Mouse (Mus musculus) retina, postnatal 1 day (tissue): ENCODE results near the gene Krt20.

ENCODE experiments used
- DNase-seq: peaks from one replicate; pipeline ENCODE4 v3.0.0-alpha.2; 2012

Gene Krt20

DNA sequence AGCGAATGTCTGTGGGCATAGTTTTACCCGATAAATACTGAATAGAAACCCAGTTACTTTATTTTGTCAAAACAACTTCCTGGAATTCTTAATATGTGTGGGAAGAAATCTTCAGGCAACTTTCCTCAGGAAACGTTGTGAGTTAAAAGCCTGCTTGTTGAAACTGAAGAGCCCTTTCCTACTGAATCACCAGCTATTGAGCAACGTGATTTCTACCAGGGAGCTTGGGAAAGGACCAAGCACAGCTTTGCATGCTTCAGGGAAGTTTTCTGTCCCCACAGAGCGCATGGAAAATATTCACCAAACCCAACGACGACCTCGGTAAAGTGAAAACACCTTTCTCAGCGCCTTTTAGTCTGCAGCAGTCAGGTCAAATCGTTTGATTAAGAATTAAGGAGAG lies 31.8 kb downstream of the Krt20 start:
- no peak for DNase-seq

DNA sequence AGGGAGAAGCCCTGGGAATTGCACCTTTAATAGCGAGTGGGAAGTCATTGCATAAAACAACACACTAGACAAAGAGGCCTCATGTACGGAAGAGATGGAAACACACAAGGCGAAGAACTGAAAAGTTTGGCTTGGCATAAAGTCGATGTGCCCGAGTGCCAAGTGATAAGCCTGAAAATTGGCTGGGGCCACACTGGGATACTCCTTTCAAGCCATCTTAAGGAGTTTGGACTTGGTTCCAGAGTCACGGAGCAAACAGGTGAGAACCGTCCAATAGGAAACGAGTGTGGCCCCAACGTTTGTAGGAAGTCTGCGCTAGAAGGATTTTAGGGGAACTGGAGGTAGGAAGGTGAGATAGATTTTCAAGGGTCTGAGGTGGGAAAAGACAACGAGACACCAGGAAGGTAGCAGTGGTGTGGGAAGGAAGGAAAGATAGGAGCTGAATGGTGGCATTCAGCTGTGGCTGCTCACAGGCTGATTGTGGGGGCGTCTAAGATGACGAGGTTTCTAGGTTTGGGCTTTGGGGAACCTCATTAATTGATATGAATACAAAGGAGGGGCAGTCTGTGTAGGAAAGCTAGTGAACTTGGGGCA lies 37.9 kb downstream of the Krt20 start:
- DNase-seq: no peak

DNA sequence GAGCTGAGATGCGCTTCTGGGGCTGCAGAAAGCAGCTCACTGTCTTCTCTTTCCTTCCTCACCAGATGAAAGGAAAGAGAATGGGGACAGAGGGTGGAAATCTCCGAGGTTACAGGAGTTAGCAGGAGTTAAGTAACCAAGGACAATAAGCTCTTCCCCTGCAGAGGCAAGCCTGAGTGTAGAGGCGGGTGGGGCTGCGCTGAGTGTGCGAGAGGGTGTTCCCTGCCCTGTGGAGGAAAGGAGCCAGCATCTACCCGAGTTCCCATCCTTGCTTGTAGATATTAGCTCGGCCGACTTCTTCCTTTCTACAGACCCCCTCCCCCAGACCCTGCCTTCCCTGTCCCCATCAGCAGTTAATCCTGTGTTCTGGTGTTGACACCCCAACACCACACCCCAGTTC lies 39.1 kb downstream of the Krt20 start:
- DNase-seq: no peak

DNA sequence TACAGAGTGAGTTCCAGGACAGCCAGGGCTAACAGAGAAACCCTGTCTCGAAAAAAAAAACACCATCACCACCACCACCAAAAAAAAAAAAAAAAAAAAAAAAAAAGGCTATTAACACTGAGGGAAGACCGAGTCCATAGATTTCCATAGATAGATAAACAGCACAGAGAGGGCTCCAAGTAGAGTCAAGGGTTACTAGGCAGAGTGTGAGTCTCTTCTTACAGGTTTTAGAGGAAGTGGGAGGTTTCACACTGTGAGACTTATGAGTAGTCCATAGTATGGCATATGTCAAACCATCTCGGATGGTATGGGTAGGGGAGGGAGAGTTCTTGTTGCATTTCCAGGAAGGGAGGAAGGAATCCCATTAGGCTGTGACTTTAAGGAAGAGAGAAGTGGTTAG lies 39.9 kb downstream of the Krt20 start:
- no peak for DNase-seq

DNA sequence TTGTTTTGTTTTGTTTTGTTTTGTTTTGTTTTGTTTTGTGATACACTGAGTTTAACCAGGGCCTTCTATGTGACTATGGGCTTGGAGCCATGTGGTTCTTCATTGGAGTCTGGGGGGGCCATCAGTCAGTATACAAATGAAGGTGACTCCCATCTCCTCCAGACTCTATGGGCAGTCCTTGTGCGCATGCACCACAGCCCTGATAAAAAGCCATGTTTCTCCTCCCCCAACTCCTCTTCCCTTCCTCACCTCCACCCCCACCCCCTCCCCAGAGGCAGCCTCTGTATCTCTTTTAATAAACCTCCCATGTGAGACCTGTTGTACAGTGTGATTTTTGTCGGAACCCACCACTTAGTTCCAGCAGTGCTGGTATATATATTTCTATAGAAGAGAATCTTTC lies 41.3 kb downstream of the Krt20 start:
- no peak for DNase-seq

DNA sequence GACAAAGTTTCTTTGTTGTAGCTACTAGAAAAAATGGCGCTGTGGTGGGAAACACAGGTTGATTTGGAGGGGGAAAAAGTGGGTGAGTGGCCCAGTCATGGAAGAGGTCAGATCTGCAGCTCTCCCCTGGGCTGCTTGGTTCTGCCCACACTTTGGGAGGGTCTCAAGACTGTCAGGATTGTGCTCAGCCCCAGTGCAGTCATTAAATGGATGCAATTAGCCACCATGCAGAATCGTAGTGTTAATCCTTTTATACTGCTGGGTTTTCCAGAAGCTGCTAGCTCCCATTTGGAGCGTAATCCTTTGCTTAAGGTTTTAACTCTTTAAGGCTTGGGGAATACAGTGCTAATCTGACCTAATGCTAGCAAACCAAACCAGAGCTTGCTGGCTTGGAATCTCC lies 41.9 kb downstream of the Krt20 start:
- peak; percentile 79 for DNase-seq

DNA sequence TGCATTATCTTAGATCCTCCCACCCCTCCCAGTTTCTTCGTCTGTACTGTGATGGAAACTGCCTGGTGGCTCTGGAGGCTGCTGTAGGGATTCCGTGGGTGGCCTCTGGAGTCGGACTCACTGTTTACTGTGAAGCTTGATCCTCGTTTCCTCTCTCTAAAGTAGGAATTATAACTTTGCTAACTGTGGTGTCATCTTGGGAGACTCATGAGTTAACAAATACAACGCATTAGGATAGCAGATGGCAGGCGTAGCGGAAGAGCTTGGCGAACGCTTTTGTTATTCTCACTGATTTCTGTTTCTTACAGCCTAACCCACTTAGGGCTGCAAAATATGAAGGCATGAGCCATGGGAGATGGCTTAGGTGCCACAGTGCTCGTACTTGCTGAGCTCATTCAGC lies 45.5 kb downstream of the Krt20 start:
- no peak for DNase-seq

DNA sequence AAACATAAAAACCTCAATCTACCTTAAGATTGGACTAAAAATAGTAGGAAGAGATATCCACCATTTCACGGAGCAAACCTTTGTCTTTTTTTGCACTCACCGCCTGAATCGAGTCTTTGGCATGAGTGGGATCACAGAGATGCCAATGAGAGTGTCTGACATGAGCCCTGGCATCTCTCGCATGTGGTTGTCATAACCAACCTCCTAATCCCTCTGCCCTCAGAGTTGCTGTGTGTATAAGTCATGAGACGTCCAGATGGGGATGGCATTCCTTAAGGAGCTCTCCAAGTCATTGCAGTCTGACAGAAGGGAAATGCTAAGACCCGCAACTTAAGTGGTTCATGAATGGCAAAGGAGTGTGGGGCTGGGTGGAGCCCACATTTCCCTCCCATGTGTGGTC lies 46.6 kb downstream of the Krt20 start:
- no peak for DNase-seq

DNA sequence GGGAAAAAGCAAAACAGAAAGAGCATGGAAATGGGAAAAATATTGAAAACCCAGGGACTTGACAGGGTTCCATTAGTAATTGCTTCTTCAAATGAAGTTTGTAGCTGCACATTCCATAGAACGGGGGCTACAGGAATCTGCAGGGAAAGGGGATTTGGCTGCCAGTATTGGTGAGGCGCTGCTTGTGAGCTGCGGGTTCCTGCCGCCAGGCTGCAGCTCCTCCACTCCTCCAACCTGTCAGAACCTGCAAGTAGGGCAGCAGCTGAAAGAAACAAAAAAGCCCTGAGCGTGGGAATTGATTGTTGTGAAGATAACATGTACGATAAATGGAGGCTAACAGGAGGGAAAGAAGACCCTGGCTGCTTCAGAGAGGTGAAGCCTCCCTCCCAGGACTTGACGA lies 47.1 kb downstream of the Krt20 start:
- no peak for DNase-seq

DNA sequence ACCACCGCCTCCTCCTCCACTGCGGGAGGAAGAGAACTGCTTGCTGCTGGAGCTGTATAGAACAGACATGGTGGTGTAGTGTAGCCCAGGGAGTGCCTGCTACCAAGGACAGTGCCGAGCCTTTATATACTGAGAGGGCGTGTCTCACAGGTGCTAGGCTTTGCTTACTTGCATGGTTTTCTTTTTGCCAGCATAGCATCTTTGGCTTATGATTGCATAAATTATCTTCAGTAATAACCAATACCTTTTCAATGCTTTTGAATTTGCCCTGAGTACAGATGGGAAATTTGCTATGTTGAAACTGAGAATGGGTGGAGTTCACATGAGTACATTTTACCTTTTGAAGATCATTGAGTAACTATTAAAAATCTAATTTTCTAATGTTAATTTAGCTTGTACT lies 48.7 kb downstream of the Krt20 start, which contains the start of gene Krt10:
Gene Krt10 (minus strand): TSS at position 101 of the 400 bp plus-strand sequence.
- DNase-seq: no peak

DNA sequence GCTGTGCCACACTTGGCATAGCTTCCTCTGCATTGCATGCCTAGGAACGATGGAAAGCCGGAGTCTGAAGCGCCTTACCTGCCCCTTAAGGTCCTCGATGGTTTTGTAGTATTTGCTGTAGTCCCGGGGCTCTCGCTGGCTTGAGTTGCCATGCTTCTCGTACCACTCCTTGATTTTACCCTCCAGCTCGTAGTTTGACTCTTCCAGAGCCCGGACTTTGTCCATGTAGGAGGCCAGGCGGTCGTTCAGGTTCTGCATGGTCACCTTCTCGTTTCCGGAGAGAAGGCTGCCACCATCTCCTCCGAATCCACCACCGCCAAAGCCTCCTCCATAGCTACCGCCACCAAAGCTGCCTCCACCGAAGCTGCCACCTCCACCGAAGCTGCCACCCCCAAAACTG lies 49.3 kb downstream of the Krt20 start:
- DNase-seq: no peak

DNA sequence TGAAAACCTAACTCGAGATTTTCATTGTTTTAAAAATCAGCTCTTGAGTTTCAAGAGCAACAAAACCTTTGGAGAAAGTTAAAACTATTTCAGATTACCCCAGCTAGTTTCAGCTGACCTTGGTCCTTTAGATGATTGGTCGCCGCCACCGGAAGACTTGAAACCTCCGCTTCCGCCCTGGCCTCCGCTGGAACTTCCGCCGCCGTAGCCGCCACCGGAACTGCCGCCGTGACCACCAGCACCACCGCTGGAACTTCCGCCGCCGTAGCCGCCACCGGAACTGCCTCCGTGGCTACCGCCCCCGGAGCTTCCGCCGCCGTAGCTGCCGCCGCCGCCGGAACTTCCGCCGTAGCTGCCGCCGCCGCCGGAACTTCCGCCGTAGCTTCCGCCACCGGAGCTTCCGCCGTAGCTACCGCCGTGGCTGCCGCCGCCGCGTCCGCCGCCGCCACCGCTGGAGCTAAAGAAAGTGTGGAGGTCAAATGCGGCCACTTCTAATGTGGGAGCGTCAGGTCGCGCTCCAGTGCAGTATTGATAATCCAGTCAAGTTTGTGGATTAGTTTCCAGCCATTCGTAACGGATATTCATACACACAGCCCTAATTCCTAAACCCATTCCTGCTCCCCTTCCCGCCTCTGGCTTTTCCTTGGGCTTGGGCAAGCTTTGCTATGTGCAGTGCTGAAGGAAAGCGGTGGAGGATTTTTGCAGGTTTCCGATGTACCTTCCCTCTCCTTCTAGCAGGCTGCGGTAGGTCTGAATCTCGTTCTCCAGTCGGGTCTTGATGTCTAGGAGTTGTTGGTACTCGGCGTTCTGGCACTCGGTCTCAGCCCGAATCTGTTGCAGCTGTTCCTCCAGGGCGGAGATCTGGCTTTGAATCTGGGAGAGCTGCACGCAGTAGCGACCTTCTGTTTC lies 51.9 kb downstream of the Krt20 start:
- peak; percentile 93 for DNase-seq

DNA sequence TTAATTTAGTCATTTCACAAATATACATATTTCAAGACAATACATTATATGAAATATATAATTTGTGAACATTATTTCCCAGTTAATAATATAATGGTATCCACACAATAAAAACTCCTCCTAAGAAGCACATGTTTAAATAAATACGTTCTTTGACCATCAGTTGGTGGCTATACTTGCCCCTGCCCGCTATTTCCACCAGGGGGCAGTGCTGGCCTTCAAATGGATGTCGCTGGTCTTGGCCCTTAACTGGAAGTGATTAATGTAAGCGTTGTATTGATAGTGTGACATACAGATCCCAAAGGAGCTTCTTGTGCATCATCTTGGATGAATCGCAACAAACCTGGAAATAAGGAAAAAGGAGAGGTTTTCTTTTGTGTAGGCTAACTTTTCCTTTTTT lies 58.4 kb downstream of the Krt20 start:
- peak; percentile 82 for DNase-seq
